Mouse (Mus musculus) kidney, adult 2 months (tissue): ENCODE data around the gene Fgg.

ENCODE experiments used
- CTCF ChIP-seq: fragments of 200-500 bp; conservative IDR thresholded peaks from 2 replicates; pipeline ENCODE4 v1.5.1; 2011; ENCODE audit warnings: low read depth, mild to moderate bottlenecking, control low read depth, low read length, moderate library complexity, mixed read lengths; ENCODE audit not compliant: insufficient read depth, insufficient read length
- POLR2A ChIP-seq: fragments of 200-500 bp; IDR thresholded peaks from one replicate; pipeline ENCODE4 v1.6.1; 2011; ENCODE audit warnings: low read depth, low read length, control low read depth

DNA sequence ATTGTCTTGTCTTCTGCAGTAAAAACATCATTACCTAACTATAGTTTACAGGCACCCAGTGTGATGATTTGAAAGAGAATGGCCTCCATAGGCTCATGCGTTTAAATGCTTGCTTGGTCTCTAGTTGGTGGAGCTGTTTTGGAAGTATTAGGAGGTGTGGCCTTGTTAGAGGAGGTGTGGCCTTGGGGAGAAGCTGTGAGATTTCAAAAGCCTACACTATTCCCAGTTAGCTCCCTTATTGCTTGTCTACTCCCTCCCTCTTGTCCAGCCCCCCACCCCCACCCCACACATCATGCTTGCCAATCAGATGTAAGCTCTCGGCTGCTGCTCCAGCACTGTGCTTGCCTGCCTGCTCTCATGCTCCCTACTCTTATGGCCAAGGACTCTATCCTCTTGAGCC is 49.5 kb downstream of the Fgg start:
- TF ChIP-seq POLR2A: no peak
- no peak for TF ChIP-seq CTCF
